Mouse (Mus musculus) retina, embryonic 14.5 days (tissue): ENCODE measurements at regions not wholly inside any gene's neighbourhood (a gene's known extent, or its start where the extent isn't known, plus 50 kb on each side); places are given as distances from the start of the nearest gene placed in this dataset.

ENCODE experiments used
- DNase-seq: peaks from one replicate; pipeline ENCODE4 v3.0.0-alpha.2; 2015; ENCODE audit warnings: low spot score

GRCm38 (mm10) chr9:101398858-101399257, 147.3 kb upstream of the Ppp2r3a start:
- no peak for DNase-seq

GRCm38 (mm10) chr9:101369380-101369779, 117.8 kb upstream of the Ppp2r3a start:
- DNase-seq = no peak

GRCm38 (mm10) chr9:101356607-101357006, 105.0 kb upstream of the Ppp2r3a start:
- no peak for DNase-seq

GRCm38 (mm10) chr9:101348771-101349170, 97.2 kb upstream of the Ppp2r3a start:
- DNase-seq = no peak

- DNase-seq = no peak
These were observed 91.3 kb upstream of the Ppp2r3a start for GRCm38 (mm10) chr9:101342887-101343286.

GRCm38 (mm10) chr9:101340796-101341465, 89.3 kb upstream of the Ppp2r3a start:
- no peak for DNase-seq

GRCm38 (mm10) chr9:101329032-101329824, 77.6 kb upstream of the Ppp2r3a start:
- no peak for DNase-seq

GRCm38 (mm10) chr9:101326961-101327360, 75.4 kb upstream of the Ppp2r3a start:
- DNase-seq = no peak

- peak; percentile 87 for DNase-seq
These were observed 62.4 kb upstream of the Ppp2r3a start for GRCm38 (mm10) chr9:101314036-101314435.

- no peak for DNase-seq
These were observed 54.9 kb upstream of the Ppp2r3a start for GRCm38 (mm10) chr9:101306408-101306935.

- no peak for DNase-seq
These were observed 54.1 kb upstream of the Ppp2r3a start for GRCm38 (mm10) chr9:101305730-101306129.
